Mouse (Mus musculus): ENCODE data around the gene Atp12a.
A peak's percentile ranks its signal among the peaks of the same experiment; 100 is the strongest.

Gene Atp12a

DNA sequence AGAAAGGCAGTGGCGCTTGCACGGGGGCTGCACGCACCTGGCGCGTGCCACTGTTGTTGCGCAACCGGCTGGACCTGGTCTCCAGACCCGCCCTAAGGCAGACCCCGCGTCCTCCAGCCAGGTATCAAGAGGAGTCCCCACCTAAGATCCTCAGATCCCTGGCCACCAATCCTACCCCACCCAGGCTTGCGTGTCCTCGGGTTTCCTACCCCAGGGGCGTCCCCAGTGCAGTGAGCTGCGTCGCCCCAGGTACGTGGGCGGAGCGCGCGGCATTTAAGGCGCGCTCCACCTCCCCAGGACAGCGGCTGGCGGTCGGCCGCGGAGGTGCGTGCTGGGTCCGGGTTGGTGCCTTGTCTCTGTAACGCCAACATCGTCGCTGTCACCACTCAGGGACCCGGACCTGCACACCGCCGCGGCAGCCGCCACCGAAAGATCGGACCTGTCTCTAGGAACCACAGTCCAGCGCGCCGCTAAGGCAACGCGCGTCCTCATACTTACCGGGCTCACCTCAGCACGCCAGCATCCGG lies at the start of gene Atp12a:
Atp12a (plus strand) TSS at position 358 of the 527 bp plus-strand sequence.
- no peak for DNase-seq (ENCODE audit: low read depth, low spot score)

DNA sequence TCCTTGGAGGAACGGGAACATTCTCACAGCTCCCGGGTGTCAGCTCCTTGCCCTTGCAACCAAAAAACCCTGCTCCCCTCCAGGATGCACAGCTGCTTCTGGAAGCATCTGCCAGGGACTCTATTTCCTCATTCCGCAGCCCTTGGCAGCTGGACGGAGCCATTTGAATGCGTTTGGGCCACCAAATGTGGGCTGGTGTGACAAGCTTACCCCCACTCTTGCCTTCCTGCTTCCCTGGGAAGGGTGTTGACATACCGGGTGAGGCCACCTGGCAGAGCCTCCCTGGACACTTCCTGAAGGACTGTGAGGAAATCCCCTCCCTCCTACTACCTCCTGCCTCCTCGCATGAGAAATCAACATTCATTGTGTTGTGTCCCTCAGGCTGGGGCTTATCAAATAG lies 49.3 kb upstream of the Atp12a start:
- DNase-seq (ENCODE audit: low read depth, low spot score), result no peak

DNA sequence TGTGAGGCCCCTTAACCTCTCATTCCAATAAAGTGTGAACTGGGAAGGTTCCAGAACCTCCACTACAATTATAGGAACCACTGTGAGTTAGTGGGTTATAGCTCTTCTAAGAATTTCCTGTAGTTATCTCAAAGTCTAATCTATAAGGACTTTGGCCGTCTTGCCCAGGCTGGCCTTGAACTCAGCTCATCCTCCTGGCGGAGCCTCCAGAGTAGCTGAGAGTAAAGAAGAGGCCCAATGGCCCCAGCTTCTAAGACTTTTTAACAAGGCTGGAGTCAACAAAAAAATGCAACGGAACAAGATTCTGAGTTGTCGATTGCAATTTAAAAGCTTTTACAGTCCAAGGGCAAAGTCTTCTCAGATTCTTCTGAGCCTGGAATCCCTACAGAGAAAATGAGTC lies 48.5 kb upstream of the Atp12a start:
- no peak for DNase-seq (ENCODE audit: low read depth, low spot score)

DNA sequence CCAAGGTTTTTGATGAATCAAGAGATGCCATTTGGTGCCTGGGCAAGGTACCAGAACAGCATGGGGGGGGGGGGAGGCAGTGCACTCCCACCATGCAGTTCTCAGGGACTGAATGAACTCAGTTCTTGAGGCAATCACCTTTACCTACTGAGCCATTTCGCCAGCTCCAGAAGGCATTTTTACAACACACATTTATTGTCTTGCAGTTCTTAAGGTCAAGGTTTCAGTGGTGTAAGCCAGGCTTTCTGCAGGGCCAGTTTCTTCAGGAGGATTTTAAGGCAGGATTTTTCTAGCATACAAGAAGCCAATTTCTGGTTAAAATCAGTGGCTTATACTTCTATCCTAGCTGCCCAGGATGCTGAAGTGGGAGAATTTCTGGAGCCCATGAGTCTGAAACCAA lies 41.9 kb upstream of the Atp12a start:
- DNase-seq (ENCODE audit: low read depth, low spot score), result no peak

DNA sequence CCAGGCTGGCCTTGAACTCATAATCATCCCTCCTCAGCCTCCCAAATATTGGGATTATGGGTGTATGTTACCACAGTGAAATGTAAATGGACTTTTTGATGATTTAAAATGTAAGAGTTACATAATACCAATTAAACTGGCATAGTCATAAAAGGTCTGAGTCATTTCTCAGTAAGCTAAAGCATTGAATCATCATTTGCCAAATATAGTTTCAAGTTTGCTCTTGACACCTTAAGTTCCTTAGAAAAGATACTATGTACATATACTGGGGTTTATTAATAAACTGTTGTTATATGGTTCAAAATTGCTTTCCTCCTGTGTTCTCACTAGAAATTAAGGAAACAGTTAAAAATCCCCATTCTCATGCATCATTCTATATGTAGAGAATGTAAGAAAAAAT lies 39.8 kb upstream of the Atp12a start:
- no peak for DNase-seq (ENCODE audit: low read depth, low spot score)

DNA sequence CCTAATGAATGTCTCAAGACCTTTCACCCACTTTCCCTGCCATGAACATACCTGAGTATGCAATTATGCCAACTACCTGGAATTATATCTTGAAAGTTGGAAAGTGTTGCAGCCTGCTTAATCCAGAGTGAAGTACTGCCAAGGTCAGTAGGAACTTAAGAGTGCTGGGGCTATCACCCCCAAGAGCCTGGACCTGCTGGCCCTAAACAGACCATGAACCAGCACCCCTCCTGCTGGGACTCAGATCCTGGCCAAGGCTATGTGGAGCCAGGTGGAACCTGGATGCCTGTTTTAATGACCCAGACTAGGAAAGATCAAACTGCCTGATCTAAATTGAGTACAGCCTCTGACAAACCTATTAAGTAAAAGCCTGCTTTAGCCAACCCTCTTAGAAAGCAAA lies 31.2 kb upstream of the Atp12a start:
- DNase-seq (ENCODE audit: low read depth, low spot score), result no peak

DNA sequence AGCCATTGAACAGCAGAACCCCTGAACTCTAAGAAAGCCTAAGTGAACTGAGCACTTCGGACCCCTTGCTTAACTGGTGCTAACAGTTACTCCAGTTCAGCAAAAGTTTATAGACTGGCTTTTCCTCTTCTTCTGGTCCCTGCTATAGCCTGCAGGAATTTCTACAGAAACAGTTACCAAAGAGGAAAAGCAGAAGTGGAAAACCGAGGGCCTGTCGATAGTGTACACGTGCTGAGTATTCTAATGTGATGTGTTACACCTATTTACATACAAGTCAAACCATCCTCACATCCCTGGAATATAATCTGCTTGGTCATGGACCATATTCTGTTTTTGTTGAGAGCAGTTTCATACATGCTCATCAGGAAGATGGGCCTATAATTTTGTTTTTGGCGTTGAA lies 30.4 kb upstream of the Atp12a start:
- DNase-seq (ENCODE audit: low read depth, low spot score), result no peak

DNA sequence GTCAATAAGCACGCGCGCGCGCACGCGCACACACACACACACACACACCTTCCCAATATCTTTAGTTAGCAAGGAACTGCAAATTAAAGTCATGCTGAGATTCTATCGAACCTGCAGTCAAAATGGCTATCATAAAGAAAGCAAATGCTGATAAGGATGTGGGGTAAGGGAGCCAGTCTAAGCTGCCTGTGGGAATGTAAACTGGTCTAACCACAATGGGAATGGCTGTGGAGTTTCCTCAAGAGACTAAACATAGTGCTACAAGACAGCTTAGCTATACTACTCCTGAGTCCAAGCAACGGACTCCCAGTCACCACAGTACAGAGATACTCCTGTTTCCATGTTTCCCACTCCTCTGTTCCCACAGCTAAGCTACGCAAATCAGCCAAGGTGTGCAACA lies 28.8 kb upstream of the Atp12a start:
- DNase-seq (ENCODE audit: low read depth, low spot score), result no peak

DNA sequence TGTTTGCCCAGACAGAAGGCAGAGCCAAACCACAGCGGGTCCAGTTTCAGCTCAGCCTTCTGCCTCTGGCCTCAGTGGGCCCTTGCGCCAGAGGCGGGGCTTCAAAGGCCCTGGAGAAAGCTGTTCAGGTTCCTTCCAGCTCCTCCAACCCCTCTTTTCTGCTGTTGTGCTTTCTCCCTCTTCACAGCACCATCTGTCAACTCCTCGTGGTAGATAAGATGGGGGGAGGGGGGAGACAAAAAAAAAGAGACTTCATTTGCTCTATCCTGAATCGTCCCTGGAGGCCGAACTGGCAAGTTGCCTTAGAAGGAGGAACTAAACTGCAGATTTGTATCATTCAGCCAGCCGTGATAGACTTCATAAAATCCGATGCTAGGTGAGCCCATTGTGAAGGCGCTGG lies 27.8 kb upstream of the Atp12a start:
- no peak for DNase-seq (ENCODE audit: low read depth, low spot score)

DNA sequence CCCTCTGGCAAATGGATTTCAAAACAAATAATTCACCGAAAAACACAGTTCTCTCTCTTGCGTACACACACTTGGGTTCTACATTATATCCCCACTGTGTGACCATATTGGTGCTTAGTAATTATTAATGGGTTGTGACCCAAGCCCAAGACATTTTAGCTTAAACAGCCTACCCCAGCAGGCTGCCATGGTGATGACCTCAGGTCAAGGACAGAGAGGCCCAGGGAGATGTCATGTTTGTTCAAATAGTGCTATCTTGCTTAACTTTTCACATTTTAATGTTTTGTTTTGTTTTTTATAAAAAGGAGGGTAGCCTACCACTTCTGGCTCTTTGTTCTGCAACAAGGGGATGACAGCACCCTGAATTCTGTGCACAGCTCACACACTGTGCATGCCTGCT lies 27.2 kb upstream of the Atp12a start:
- DNase-seq (ENCODE audit: low read depth, low spot score), result no peak

DNA sequence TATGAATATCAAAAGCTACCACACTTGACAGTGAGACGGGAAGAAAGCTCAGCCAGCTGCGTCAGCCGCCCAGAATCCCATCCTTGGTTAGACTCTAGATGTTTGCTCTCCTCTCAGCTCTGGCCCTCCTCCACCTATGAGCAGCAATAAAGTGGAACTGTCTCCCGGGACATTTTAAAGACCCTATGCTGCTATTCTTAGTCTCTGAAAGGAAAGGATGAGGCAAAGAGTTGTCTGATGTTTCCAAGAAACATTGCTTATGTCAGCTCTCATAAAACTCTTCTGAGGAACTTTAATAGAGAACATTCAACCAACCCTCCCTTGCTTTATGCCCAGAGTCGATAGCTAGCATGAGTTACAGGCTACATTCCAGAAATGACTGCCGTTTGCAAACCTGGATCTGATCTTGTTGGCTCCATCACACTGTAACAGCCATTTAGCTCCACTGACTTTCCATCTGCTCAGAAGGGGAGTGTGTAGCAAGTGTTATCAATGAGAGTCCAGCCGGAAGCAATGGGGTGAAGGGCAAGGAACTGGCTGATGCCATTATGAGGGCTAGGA lies 25.9 kb upstream of the Atp12a start:
- DNase-seq (ENCODE audit: low read depth, low spot score), result no peak

DNA sequence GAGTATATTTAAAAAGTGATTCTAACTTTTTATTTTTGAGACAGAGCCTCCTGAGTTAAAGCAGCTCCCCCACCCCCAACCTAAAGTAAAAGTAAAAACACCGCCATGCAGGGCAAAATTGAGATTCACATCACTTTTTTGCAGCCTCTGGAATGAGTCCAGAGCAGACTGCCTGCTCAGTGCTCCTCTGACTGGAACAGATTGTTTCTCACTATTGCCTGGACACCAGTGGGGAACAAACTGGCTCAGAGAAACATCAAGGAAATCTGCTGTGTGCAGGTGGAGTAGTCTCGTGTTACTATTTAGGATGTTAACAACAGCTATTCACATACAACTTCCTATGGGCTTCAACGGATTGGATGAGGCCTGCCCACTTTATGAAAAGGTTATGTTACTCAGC lies 16.2 kb upstream of the Atp12a start:
- no peak for DNase-seq (ENCODE audit: low read depth, low spot score)

DNA sequence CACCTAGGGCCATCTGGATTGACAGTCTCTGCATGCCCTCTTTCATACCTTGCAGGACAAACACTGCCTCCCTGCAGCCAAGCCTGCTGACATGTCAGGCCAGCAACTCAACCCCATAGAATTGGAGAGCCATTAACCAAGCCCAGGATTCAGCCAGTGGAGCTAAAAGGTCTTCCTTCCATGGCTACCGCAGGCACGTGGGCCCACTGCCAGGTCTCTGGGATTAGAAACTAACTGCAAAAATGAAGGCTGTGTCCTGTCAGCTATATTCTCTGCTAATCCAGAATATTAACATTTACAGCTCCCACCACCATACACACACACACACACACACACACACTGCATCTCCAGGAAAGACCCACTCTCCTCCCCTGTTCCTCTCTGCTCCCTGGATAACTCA lies 15.3 kb upstream of the Atp12a start:
- no peak for DNase-seq (ENCODE audit: low read depth, low spot score)

DNA sequence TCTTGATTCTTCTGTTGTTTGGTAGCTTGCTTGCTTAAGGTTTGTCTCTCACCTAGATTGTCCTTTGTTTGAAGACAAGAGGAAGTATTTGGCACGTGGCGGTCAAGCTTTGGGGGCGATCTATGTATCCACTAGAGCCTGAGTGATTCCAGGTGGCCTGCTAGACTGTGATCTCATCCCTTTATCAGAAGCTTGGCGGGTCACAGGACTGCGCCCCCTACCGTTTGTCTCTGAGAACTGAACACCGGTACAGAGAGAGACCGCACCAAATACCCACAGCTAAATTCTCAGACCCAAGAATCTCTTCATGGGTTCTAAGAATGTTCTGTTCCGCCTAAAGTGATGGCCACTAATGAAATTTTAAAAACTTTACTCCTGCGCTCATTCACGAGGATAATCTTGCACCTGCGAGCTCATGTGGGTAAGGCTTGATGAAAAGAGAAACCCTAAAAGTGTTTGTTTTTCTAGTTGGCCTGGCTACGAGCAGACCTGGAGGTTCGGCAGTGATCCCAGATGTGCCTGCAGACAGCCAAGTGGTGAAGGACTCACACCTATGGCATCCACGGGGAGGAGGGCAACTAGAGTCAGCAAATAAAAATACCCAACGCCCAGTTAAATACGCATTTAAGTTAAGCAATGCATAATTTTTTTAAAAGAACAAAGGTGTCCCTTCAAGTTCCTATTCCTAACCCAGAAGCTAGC lies 12.8 kb upstream of the Atp12a start:
- DNase-seq (ENCODE audit: low read depth, low spot score), result peak; percentile 74

DNA sequence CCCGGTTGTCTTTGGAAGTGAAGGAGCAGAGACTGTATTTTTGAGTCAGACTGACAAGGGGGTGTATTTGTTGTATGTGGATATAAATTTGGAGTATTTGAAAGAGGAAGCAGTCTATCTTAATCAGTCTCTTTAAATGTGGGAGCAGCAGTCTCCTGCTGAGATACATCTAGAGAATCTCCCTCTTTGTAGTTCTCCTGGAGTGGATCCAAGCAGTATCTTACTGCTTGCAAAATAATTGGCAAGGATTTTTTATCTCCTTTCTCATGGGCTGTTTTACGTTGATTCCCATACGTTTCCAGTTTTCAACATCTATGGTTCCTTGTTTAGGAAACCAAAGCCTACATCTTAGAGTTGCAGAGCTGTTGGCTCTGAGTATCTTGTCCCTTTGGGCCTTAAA lies 10.1 kb upstream of the Atp12a start:
- no peak for DNase-seq (ENCODE audit: low read depth, low spot score)

DNA sequence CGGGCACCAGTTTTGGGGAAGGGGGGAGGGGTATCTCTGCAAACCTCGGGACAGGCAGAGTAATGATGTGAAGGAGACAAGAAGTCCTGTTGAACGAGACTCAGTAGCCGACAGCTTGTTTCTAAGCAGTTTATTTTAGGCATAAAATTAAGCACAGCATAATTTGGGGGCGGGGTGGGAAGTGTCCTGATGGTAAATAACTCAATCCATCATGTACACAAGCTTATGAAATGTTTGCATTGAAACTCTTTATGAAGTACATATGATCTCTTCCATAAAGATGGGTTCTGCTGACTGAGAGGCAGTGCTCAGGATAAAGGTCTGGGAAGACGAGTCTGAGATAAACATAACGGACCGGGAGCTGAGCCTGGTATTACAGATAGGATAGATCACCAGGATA lies 9.5 kb upstream of the Atp12a start:
- DNase-seq (ENCODE audit: low read depth, low spot score), result no peak

DNA sequence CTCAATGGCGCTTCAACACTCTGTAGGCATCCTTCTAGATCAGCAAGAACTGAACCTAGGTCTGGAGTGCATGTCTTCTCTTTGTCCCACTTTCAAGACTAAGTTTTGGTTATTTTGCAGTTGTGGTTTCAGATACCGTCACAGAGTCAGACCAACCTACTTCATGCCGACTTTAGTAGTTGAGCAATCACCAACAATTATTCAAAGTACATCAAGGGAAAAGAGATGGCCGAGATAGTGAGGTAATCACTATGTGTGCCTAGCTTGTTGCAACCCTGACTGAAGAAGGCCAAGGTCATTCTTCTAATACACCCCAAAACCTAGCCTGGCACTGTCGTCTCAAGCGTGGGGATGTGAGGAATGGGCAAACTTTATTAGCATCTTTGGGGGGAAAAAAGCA lies 8.7 kb upstream of the Atp12a start:
- DNase-seq (ENCODE audit: low read depth, low spot score), result no peak

DNA sequence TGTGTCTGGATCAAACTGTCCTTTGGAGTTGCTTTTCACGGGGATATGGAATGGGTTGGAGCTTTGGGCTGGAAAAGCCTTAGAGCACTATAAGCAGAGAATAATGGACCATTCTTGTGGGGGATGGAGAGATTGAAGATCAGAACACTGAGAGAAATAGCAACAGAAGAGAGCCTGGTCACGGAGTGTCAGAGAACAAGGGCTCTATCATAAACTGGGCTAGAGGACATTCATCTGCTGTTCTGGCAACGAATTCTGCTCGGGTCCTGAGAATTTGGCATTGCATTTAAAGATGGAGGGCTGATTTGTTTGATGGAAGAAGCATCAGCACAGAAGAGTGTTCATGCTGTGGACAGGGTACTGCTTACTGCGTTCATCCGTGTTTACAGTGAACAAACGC lies 6.4 kb upstream of the Atp12a start:
- no peak for DNase-seq (ENCODE audit: low read depth, low spot score)

DNA sequence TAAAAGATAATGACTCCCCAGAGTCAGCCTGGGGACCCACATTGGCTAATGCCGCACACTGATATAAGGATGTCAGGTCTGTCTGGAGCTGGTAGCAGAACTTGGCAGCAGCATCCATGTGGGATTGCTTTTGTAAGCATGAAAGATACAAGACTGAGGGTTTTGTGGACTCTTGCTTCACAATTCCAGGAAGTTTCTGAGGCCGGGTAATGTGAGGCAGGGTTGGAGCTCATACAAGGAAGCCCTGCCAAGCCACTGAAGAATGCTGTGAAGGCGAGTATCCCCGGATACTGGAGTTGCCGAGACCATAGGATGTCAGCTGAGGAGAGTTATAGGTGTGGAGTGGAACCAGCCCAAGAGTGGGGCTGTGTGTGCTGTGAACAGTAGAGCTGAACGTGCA lies 5.7 kb upstream of the Atp12a start:
- no peak for DNase-seq (ENCODE audit: low read depth, low spot score)

DNA sequence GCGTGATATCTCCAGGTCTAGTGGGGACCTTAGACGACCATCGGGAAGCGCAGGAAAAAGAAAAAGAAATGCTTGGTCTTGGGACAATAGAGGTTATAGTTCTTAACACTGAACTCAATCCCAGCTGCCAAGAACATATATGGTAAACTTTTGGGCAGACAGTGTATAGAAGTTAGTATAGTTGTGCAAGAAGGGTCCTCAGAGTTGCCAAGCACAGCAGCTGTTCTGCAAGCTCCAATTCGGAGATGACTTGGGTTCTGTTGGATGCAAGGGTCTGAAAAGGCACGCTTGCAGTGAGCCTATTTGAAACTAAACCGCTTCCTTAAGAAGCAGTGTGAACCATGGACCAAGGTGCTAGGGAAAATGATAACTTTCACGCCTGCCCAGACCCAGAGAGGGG lies 424 bp downstream of the Atp12a start:
- no peak for DNase-seq (ENCODE audit: low read depth, low spot score)

DNA sequence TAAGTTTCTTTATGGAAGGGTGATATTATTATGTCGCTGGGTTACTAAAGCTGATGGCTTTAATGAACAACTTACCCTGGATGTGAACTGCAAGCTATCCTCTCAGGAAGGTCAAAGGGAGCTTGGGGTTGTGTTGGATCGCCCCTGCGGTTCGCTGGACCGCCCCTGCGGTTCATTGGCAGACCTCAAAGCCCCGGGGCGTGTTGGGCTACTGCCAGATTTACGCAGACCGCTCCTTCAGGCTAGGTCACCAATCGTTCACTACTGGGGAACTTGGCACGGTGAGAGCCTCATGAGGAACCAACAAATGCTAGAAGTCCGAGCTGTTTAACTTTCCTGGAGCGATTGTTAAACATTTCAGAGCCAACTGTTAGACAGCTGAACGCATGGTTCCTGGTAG lies 1.8 kb downstream of the Atp12a start:
- DNase-seq (ENCODE audit: low read depth, low spot score), result no peak

DNA sequence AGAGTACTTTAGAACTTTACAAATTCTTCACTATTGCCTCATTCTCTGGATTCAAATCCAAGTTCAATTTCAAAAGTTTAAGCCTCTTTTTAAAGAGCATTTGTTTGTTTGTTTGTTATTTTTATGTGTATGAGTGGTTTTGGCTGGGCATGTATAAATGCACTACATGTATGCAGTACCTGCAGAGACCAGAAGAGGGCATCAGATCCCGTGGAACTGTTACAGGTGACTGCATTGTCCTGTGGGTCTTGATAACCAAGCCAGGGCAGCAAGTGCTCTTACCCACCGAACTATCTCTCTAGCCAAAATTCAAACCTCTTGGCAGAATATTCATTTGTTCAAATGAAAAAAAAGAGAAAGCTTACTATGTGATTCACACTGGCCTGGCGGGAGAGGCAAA lies 4.0 kb downstream of the Atp12a start:
- DNase-seq (ENCODE audit: low read depth, low spot score), result peak; percentile 41

DNA sequence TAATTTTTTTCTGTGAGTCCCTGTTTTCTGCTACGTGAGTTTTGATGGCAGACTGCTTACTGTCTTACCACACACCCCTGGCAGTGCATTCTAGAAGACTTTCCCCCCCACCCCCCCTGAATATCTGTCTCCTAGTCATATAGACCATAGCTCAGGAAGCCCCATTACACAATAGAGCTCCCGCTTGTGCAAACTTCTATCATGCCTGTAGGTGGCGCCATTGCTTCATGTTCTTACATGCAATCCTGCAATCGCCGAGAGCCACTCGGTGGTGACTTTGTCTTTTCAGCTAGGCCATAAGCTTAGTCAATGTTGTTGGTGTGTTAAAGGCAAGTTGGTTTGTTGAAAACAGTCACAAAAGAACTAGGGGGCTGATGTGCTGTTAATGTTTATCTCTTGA lies 10.9 kb downstream of the Atp12a start:
- DNase-seq (ENCODE audit: low read depth, low spot score), result peak; percentile 86

DNA sequence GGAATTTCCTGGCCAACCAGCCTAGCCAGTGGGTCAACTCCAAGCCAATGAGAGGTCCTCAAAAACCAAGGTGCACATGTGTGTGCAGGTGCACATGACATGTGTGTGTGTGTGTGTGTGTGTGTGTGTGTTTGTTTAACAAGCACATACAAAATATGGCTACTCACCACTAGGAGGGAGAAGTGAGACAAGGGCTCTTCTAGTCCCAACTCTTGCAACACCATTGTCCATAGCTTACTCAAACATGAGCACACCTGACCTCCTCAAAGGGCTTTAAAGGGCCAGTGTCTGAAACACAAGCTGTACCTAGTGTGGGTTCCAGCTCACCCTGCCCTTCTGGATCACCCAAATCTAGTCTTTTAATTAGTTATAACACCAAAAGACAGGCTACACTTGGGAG lies 12.9 kb downstream of the Atp12a start:
- no peak for DNase-seq (ENCODE audit: low read depth, low spot score)

All from CD4-positive, CD25-positive, alpha-beta regulatory T cell, adult 2 months (primary cell).